ENCODE assay signal across 17 mouse cellular contexts in genomic region chr11:114644122-114644521, GRCm38 (mm10).
"Had no signal": no experiment of that assay in that cellular context is flagged by ENCODE, and none has a peak within 500 bp of the region (broad histone marks: within the 10 kb centered on the region; RNA-seq: fewer than 3 reads in every experiment).

No protein-coding gene starts in this region.

- H3K4me3 ChIP-seq: kidney, embryonic 15.5 days; limb, embryonic 10.5 days; liver, embryonic 12.5 days; lung, embryonic 15.5 days; midbrain, embryonic 12.5 days; myocyte; neural tube, embryonic 12.5 days had no signal

- DNase-seq: kidney, adult 2 months; kidney, postnatal 25 days; layer of hippocampus, adult 9-11 months; liver, postnatal 0 days; lung, postnatal 14 days; retina, postnatal 1 day; right cerebral cortex, postnatal 4 days; spleen, adult 18-20 months; thymus, adult 18-20 months; thymus, postnatal 14 days had no signal

- ATAC-seq: liver, embryonic 12.5 days; liver, postnatal 0 days had no signal

- H3K9ac ChIP-seq: kidney, embryonic 15.5 days; liver, embryonic 12.5 days; liver, postnatal 0 days; lung, embryonic 15.5 days; midbrain, embryonic 12.5 days; neural tube, embryonic 12.5 days had no signal

- H3K27ac ChIP-seq: kidney, embryonic 15.5 days; limb, embryonic 10.5 days; liver, embryonic 12.5 days; lung, embryonic 15.5 days; midbrain, embryonic 12.5 days; neural tube, embryonic 12.5 days had no signal

- H3K4me1 ChIP-seq: liver, embryonic 12.5 days had no signal

- H3K36me3 ChIP-seq: kidney, embryonic 15.5 days; limb, embryonic 10.5 days; liver, embryonic 12.5 days; lung, embryonic 15.5 days; midbrain, embryonic 12.5 days; neural tube, embryonic 12.5 days had no signal

- H3K9me3 ChIP-seq: kidney, embryonic 15.5 days; limb, embryonic 10.5 days; lung, embryonic 15.5 days had no signal

- H3K4me2 ChIP-seq: kidney, embryonic 15.5 days; liver, embryonic 12.5 days; lung, embryonic 15.5 days; midbrain, embryonic 12.5 days; neural tube, embryonic 12.5 days had no signal
